Mouse (Mus musculus): Measurements from ENCODE around the gene Hoxb4. TPM values are rescaled to one million over a fixed set of nuclear protein-coding genes. Genes with fewer than 3 reads are reported as not detected.
A peak's percentile ranks its signal among the peaks of the same experiment; 100 is the strongest.

Gene Hoxb4
- polyA plus RNA-seq, 1 experiment from 2014 or later: not detected

DNA sequence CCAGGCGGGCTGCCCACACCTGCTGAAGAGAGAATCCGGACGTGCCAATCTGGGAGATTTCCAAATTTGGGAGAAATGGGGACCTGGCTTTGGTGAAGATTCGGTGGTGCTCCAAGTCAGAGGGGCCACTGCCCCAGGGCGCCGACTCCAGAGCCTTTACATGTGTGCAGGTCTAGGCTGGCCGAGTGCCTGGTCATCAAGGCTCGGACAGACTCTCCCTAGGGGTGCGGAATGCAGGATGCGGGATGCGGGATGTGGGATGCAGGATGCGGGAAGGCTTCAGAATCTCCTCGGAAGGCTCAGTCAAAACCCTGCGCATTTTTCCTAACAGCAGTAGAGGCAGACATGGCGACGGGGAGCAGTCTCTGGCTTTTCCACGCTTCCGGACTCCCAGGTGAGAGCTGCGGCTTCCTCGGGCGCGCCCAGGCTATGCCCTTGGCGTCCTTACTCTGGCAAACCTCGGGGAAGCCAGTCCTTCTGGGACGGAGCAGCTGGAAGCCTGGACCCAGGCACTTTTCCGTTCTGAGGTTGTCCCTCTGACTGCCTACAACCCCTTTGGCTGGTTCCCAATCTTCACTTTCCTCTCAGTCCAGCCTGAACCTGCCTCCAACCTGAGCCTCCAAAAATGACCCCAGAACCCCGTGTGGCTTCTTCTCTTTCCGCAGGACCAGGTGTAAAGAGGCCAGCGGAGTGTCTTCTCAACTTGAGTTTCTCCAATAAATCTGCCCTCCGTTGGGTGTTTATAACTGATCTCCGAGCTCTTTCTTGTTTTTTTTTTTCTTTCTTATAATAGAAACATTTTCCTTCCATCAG is 38.4 kb upstream of the Hoxb4 start:
- no peak overlapping the region for H3K4me3 ChIP-seq
- WGBS: 2% methylated on average over 31 of the region's 31 CpGs
- H3K9ac ChIP-seq (replicated peaks): no peak overlapping the region
- no peak overlapping the region for H3K4me2 ChIP-seq (replicated peaks)
- H3K27me3 ChIP-seq: peaks cover 100% of the 10 kb centered on the region
- H3K9me3 ChIP-seq: no peaks in the 10 kb centered on the region
- no peak for ATAC-seq (replicated peaks)
- H3K4me1 ChIP-seq: peaks cover 8% of the 10 kb centered on the region
- H3K36me3 ChIP-seq: no peaks in the 10 kb centered on the region
- H3K27ac ChIP-seq (replicated peaks): no peak overlapping the region

DNA sequence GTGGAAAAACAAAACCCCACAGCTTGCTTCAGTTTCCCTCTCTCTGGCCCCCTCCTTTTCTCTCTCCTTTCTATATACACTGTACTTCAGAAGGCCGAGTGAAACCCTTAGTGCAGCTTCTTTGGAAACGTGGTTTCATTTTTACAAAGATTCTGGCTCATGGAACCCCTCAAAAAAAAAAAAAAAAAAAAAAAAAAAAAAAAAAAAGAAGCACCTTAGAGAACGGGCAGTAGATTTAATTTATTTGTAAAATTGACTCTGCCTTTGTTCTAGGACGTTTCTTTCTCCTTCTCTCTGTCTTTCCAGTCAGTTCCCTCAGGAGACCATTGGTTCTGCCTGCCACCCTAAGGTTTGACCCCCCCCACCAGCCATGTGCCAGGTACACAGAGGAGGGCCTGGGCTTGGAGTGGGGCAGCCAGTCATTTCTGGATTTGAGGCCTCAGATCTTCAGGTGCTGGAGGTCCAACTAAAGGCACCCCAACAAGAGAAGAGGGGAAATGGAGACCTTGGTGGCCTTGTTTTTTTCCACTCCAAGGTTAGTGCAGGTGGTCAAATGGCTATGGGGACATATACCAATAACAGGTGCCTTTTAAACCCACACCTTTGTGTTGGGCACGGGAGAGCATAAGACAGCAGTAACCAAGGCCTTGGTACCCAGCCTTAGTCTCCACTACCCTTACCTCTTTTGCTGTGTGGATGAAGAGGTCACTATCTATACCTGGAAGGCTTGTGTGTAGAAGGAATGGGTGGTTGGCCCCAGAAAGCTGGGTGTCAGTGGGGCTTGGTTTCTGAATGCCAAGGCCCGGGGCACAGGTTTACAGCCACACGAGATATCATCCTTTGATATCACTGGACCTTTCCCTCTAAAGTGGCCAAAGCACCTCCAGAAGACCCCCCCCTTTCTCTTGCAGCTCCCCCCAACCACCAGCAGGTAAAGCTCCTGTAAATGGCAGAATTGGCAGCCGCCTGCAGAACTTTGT is 37.4 kb upstream of the Hoxb4 start:
- Histone ChIP-seq H3K27ac (replicated peaks) (no peak overlapping the region), H3K4me3 (no peak overlapping the region), H3K9me3 (no peaks in the 10 kb centered on the region), H3K4me1 (peaks cover 9% of the 10 kb centered on the region), H3K9ac (replicated peaks) (no peak overlapping the region), H3K4me2 (replicated peaks) (no peak overlapping the region), H3K36me3 (no peaks in the 10 kb centered on the region), H3K27me3 (peaks cover 98% of the 10 kb centered on the region)
- WGBS: 8% methylated on average over 8 of the region's 8 CpGs
- no peak for ATAC-seq (replicated peaks)

DNA sequence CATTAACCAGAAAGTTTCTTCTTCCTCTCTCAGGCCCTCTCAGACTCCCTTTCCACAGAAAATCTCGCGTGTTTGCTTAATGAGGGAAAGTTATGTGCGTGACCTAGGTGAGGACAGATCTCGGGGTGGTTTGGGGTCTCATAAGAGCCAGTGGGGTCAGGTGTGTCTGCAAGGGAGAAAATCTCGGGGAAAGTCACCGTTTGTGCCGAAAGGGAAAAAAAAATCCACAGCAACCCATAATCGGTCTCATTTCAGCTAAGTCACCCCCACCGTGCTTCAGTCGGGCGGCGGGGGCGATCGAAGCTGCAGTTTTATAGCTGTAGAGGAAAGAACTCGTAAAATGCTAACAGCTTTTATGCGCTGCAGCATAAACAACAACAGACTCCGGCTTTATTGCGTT is 36.7 kb upstream of the Hoxb4 start:
- WGBS: 3% methylated on average over 18 of the region's 18 CpGs
- H3K36me3 ChIP-seq: no peaks in the 10 kb centered on the region
- H3K4me2 ChIP-seq (replicated peaks): no peak overlapping the region
- ATAC-seq (replicated peaks): no peak
- no peak overlapping the region for H3K27ac ChIP-seq (replicated peaks)
- H3K4me3 ChIP-seq: no peak overlapping the region
- no peak overlapping the region for H3K9ac ChIP-seq (replicated peaks)
- no peaks in the 10 kb centered on the region for H3K9me3 ChIP-seq
- H3K27me3 ChIP-seq: peaks cover 98% of the 10 kb centered on the region
- H3K4me1 ChIP-seq: peaks cover 9% of the 10 kb centered on the region

DNA sequence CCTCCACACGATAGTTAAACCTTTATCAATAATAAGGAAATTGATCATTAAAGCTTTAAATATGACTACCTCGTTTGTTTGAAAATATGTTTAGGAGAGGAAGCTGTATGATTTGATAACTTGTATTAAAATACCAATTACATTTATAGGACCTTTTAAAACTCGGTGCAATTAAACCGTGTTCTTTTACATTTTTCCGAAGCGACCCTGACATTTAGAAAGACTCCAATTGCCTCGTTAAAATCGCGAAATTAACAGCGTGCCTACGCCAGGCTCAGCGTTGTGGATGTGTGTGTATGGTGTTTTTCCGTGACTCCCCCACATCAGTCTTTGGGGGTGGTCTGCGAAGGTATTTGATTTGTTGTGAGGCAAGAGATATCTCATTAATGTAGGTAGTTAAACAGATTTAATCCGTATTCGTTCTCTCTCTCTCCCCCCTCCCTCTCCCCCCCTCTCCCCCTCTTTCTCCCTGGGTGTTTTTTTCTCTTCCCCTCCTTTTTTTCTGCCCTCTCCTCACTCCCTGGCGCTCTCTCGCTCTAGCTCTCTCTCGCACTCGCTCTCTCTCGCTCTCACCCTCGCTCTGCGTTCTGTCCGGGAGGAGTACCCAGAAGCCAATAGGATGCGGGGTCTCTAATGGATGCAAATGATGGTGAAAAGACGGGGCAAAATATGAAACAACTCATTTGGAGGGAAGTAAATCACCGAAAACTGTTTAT is 36.1 kb upstream of the Hoxb4 start, which contains the start of gene Hoxb8:
Hoxb8 (plus strand) TSS at position 51 of the 716 bp plus-strand sequence.
- Histone ChIP-seq H3K4me3 (no peak within 1 kb of the TSS), H3K36me3 (no peaks in the 10 kb centered on the region), H3K27me3 (peaks cover 98% of the 10 kb centered on the region), H3K9ac (replicated peaks) (no peak within 1 kb of the TSS), H3K9me3 (no peaks in the 10 kb centered on the region), H3K4me2 (replicated peaks) (no peak within 1 kb of the TSS), H3K4me1 (peaks cover 13% of the 10 kb centered on the region), H3K27ac (replicated peaks) (no peak within 1 kb of the TSS)
- WGBS: 1% methylated on average over 27 of the region's 27 CpGs
- ATAC-seq (replicated peaks): no peak

DNA sequence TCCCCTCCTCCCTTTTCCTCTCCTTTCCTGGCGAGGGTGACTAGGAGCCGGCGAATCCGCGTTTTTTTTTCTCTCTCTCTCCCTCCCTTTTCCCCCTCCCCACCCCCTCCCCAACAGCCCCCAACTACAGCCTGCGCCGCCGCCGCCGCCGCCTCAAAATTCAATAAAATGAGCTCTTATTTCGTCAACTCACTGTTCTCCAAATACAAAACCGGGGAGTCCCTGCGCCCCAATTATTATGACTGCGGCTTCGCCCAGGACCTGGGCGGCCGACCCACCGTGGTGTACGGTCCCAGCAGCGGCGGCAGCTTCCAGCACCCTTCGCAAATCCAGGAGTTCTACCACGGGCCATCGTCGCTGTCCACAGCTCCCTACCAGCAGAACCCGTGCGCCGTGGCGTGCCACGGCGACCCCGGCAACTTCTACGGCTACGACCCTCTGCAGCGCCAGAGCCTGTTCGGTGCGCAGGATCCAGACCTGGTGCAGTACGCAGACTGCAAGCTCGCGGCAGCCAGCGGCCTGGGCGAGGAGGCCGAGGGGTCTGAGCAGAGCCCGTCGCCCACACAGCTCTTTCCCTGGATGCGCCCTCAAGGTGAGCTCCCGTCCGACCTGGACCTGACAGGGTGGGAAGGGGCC is 35.2 kb upstream of the Hoxb4 start:
- H3K36me3 ChIP-seq: no peaks in the 10 kb centered on the region

DNA sequence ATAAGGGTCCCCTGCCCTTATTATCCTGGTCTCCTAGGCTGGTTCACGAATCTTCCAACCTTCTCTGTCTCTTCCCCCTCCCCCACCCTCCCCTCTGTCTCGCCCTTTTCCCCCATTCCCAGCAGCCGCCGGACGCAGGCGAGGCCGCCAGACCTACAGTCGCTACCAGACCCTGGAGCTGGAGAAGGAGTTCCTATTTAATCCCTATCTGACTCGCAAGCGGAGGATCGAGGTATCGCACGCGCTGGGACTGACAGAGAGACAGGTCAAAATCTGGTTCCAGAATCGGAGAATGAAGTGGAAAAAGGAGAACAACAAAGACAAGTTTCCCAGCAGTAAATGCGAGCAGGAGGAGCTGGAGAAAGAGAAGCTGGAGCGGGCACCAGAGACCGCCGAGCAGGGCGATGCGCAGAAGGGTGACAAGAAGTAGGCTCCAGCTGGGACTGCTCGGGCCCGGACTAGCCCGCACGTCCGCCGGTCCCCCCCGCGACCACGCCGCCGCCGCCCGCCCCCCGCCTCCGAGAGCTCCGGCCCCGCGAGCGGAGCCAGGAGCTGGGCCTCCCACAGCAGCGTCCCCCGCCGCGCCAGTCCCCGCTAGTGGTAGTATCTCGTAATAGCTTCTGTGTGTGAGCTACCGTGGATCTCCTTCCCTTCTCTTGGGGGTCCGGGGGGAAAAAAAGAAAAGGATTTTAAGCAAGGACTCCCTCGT is 33.9 kb upstream of the Hoxb4 start:
- under 1% methylated on average over 48 of the region's 49 CpGs for WGBS
- Histone ChIP-seq H3K4me1 (peaks cover 13% of the 10 kb centered on the region), H3K4me3 (peak overlapping the region; percentile 24), H3K27ac (replicated peaks) (no peak overlapping the region), H3K4me2 (replicated peaks) (peak overlapping the region; percentile 41), H3K9ac (replicated peaks) (no peak overlapping the region), H3K9me3 (no peaks in the 10 kb centered on the region), H3K27me3 (peaks cover 96% of the 10 kb centered on the region), H3K36me3 (no peaks in the 10 kb centered on the region)
- no peak for ATAC-seq (replicated peaks)

More for the DNA sequence above, 35.2 kb upstream of the Hoxb4 start:
- Histone ChIP-seq H3K27me3 (peaks cover 98% of the 10 kb centered on the region), H3K4me3 (no peak overlapping the region), H3K9ac (replicated peaks) (no peak overlapping the region), H3K4me2 (replicated peaks) (no peak overlapping the region), H3K4me1 (peaks cover 13% of the 10 kb centered on the region), H3K27ac (replicated peaks) (no peak overlapping the region), H3K9me3 (no peaks in the 10 kb centered on the region)
- no peak for ATAC-seq (replicated peaks)
- WGBS: 1% methylated on average over 49 of the region's 49 CpGs

DNA sequence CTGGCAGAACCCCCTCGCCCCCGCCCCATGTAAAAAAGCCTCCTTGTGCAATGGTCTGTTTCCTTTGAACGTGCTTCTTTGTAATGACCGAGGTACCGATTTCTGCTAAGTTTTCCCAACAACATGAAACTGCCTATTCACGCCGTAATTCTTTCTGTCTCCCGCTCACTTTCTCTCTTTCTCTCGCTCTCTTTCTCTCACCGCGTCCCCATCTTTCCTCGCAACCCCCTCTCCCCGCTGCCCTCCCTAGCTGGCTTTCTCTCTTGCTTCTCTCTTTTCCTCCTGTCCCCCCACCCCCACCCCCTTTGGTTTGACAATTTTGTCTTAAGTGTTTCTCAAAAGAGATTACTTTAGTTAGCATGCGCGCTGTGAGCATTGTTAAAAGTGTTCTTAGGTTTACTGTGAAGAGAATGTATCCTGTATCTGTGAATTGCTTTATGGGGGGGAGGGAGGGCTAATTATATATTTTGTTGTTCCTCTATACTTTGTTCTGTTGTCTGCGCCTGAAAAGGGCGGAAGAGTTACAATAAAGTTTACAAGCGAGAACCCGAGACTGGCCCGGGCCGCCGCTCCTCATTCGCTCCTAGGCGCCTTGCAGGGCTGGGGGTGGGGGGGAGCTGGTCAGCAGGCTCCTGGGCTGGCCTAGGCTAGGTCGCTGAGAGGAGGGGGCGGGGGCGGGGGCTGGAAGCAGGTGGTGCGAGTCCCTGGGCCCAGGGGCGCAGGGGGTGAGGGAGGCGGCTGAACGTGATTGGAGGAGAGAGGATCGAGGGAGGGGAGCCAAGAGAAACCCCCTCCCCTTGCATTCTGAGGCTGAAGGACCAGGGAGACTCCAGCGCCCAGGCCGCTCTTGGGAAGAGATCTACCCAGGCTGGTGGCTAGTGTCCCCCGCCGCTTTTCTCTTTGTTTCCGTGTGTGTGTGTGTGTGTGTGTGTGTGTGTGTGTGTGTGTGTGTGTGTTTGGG is 33.0 kb upstream of the Hoxb4 start:
- peaks cover 96% of the 10 kb centered on the region for H3K27me3 ChIP-seq
- H3K9ac ChIP-seq (replicated peaks): no peak overlapping the region
- no peaks in the 10 kb centered on the region for H3K9me3 ChIP-seq
- under 1% methylated on average over 32 of the region's 37 CpGs for WGBS
- H3K4me1 ChIP-seq: peaks cover 13% of the 10 kb centered on the region
- no peaks in the 10 kb centered on the region for H3K36me3 ChIP-seq
- no peak for ATAC-seq (replicated peaks)
- H3K4me2 ChIP-seq (replicated peaks): peak overlapping the region; percentile 41; the same call in 1 of the 2 replicates
- peak overlapping the region; percentile 24; the same call in 1 of the 2 replicates for H3K4me3 ChIP-seq
- H3K27ac ChIP-seq (replicated peaks): no peak overlapping the region

DNA sequence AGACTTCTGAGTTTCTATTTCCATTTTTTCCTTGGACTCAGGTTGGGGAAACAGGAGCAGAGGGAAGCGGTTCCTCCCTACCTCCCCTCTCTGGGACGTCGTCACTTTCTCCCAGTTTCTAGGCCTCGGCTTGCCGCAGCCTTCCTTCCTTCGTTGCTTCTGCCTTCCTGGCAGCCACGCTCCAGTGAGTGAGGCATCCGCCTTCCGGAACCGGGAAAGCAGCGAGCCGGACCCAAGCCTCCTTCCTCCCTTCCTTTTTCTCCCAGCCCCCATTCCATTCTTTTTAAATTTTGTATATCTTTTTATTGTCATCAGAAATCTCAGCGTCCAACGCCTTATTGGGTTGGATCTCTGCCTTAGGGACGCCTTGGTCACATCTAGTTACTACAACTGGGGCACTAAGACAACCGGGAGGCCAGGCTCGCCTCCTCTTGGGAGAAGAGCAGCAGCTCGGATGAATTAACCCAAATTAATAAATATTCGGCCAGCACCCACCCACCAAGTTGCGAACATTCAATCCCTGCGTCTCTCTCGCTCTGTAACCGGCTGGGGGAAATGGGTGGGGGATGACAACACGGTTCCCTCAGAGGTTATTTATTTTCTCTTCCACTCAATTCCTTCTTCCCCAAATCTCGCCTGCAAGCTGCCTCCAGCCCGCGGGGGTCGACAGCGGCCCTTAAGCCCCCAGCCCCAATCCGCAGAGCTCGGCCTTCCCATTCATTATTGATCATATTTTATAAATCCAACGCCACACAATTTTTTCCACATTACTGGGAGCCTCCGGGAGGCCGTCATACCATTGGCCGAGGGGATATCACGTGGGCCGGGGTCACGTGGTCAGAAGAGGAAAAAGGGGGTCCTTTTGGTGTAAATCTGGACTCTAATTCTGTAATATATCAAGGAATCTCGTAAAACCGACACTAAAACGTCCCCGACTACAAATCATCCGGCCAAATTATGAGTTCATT is 32.0 kb upstream of the Hoxb4 start, which contains the start of gene Hoxb7:
Hoxb7 (plus strand) TSS at position 853 of the 968 bp plus-strand sequence.
- Histone ChIP-seq H3K27me3 (peaks cover 96% of the 10 kb centered on the region), H3K4me3 (no peak within 1 kb of the TSS), H3K27ac (replicated peaks) (no peak within 1 kb of the TSS), H3K36me3 (no peaks in the 10 kb centered on the region), H3K9me3 (no peaks in the 10 kb centered on the region), H3K4me2 (replicated peaks) (0 out of 2 replicates have a peak within 1 kb of the TSS, but pooled peaks have one; percentile 1), H3K9ac (replicated peaks) (no peak within 1 kb of the TSS), H3K4me1 (peaks cover 13% of the 10 kb centered on the region)
- no peak for ATAC-seq (replicated peaks)
- 2% methylated on average over 43 of the region's 43 CpGs for WGBS

DNA sequence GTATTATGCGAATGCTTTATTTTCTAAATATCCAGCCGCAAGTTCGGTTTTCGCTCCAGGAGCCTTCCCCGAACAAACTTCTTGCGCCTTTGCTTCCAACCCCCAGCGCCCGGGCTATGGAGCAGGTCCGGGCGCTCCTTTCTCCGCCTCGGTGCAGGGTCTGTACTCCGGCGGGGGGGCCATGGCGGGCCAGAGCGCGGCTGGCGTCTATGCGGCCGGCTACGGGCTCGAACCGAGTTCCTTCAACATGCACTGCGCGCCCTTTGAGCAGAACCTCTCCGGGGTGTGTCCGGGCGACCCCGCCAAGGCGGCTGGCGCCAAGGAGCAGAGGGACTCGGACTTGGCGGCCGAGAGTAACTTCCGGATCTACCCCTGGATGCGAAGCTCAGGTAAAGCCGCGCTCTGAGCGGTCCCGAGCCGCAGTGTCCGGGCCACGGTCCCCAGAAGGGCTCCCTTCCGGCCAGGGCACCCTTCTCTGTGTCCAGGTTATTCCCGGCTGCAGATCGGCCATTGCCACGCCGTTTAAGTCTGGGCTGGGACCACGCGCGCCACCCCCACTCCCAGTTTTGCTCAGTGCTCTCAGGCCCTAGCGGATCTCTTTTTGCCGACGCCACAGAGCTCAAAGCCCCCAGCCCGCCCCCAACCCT is 31.2 kb upstream of the Hoxb4 start:
- Histone ChIP-seq H3K4me2 (replicated peaks) (0 out of 2 replicates have a peak overlapping the region, but pooled peaks have one; percentile 1), H3K9me3 (no peaks in the 10 kb centered on the region), H3K27me3 (peaks cover 95% of the 10 kb centered on the region), H3K27ac (replicated peaks) (no peak overlapping the region), H3K4me3 (no peak overlapping the region), H3K4me1 (peaks cover 13% of the 10 kb centered on the region), H3K9ac (replicated peaks) (no peak overlapping the region), H3K36me3 (no peaks in the 10 kb centered on the region)
- no peak for ATAC-seq (replicated peaks)
- under 1% methylated on average over 55 of the region's 55 CpGs for WGBS

All from forebrain, embryonic 15.5 days (tissue).